Mouse (Mus musculus): ENCODE data around the gene Elobl. TPM values are rescaled to one million over a fixed set of nuclear protein-coding genes. Genes with fewer than 3 reads are reported as not detected.

Gene Elobl
- total RNA-seq, 2 experiments from 2014 or later = not detected

DNA sequence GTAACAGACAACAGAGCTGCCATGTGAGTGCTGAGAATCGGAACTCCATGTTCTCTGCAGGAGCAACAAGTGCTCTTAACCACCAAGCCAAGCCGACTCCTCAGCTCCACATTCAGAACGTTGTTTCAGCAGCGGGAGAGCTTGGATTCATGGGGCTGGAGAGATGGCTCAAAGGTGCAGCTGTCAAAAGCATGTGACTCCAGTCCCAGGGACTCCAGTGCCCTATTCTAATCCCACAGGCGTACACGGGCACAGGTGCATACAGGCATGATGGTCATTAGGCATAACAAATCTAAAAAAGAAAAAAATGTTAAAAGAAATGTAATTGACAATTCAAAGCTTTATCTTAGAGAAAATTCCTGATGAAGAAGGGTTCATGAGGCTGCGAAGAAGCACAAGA, 26.5 kb upstream of the Elobl start:
- no peak for ATAC-seq (replicated peaks; ENCODE audit: low FRiP score, low TSS enrichment, poor library complexity, severe bottlenecking)

DNA sequence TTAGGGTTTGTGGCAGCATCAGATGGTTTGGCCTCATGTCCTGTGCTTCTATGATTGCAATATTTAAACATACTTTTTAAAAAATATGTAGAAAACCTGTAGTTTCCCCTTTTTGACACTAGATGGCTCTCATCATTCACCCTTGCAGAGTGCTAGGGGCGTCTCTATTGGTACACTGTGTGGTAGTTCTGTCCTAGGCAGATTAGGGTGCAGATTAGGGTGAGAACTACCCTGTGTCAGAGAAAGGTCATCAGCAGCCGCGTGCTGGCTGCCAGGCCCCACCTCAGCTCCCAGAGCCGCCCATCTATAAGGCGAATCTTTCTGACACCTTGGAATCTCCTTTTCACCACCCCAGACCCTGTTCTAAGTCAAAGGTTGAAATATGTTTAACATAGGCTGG, 22.8 kb upstream of the Elobl start:
- ATAC-seq (replicated peaks; ENCODE audit: low FRiP score, low TSS enrichment, poor library complexity, severe bottlenecking) = peak; percentile 93

DNA sequence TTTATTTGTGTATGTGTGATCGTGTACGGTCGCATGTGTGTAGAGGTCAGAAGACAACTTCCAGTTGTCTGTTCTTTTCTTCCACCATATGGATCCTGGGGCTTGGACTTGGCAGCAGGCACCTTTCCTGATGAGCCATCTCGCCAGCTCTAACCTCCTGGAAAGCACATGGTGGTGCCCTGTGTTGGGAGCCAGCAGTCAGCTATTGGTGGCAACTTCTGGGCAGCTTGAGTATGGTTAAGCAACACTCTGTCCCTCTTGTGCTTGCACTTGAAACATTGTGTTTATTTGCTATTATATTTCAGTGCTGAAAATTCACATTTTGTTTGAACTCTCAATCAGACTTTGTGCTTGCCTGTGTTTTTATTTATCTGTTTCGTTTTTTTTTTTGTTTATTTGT, 22.2 kb upstream of the Elobl start:
- ATAC-seq (replicated peaks; ENCODE audit: low FRiP score, low TSS enrichment, poor library complexity, severe bottlenecking) = no peak

DNA sequence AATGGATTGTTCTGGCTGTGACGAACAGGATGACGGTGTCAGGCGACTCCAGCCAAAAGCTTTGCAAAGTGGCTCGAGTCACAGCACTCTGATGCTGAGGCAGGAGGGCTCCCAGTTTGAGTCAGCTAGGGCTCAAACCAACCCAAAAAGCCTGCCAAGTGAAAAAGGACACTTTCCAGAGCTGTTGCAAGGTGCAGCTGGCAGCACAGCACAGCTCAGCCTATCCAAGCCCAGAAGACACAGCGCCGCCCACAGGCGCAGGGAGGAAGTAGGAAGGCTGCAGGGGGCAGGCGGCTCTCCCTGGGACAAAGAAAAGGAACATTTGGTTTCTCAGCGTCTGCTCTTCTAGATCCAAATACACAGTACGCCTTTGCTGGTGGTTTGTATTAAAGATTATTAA, 19.9 kb upstream of the Elobl start:
- ATAC-seq (replicated peaks; ENCODE audit: low FRiP score, low TSS enrichment, poor library complexity, severe bottlenecking) = no peak

DNA sequence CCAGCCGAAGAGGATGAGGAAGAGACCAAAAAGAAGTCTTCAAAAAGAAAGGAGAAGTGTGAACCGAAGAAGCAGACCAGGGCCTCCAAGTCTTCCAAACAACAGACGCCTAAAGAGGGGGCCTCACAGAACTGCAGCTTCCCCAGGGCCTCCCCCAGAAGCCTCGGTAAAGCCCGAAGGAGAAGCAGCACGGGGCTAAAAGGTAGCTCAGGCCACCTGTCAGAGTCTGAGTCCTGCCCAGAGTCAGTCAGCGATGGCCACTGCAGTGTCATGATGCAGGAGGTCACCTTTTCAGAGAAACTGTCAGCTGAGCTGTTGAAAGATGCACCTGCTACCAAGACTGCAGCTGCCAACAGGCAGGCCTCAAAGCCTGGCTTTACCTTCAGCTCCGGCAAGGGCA, 14.6 kb upstream of the Elobl start:
- ATAC-seq (replicated peaks; ENCODE audit: low FRiP score, low TSS enrichment, poor library complexity, severe bottlenecking) = no peak

DNA sequence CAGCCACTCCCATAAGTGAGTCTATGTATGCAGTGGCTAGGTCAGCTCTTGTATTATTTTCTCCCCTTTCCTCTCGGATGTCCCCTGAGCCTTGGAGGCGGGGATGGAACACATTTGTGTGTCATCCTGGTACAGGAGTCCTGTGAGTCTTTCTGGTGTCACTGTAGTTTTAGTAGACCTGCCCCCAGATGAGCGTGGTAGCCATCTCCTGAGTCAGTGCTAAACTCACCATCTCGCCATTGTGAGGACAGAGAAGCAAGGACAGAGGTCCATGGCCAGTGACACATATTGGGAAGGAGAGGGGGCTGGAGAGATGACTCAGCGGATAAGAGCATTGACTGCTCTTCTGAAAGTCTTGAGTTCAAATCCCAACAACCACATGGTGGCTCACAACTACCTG, 10.5 kb upstream of the Elobl start:
- no peak for ATAC-seq (replicated peaks; ENCODE audit: low FRiP score, low TSS enrichment, poor library complexity, severe bottlenecking)

DNA sequence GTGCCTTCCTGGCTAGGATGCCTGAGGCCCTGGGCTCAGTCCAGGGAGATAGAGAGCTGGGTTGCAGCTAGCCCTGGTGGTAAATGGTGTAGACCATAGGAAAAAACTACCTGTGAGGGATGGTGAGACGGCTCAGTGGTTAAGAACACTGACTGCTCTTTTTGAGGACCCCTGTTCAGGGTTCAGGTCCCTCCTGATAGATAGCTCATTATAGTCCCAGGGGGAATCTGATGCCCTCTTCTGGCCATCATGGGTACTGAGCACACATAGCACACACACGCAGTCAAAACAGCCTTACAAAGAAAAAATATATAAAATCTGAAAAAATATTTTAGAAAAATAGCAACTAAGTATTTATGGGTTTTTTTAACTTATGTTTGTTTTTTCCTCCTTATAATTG, 9.6 kb upstream of the Elobl start:
- 0 out of 2 replicates have a peak, but pooled peaks have one; percentile 23 for ATAC-seq (replicated peaks; ENCODE audit: low FRiP score, low TSS enrichment, poor library complexity, severe bottlenecking)

DNA sequence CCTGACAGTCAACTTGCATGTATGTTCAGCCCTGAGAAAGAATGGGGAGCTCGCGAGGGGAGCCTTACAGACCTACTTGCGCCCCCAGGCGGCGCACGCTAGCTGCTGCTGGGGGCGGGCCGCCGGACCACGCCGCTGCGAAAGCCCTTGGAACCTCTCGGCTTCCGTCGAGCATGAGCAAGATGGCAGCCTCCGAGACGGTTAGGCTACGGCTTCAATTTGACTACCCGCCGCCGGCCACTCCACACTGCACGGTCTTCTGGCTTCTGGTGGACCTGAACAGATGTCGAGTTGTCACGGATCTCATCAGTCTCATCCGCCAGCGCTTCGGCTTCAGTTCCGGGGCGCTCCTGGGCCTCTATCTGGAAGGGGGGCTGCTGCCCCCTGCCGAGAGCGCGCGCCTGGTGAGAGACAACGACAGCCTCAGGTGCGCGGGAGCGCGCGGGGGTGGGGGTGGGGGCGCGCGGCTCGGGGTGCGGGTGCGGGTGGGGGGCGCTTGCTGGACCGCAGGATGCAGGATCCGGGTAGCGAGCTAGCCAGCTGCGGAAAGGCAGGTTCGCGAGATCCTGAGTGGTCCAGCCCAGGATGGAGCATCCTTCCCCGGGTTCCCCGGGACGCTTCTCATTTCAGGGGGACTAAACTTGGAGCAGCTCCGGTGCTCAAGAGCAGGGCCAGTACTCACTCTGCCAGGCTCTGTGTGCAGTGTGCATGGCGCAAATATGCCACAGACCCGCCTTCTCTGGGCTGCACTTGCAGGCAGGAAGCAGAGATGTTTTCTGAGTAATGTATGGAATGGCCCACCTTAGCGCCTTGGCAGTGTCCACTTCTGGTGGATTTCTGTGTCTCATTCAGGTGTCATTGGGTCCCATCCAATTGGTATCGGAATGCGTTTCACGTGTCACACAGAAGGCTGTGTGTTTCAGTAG, 7.3 kb upstream of the Elobl start:
- ATAC-seq (replicated peaks; ENCODE audit: low FRiP score, low TSS enrichment, poor library complexity, severe bottlenecking) = peak; percentile 88

DNA sequence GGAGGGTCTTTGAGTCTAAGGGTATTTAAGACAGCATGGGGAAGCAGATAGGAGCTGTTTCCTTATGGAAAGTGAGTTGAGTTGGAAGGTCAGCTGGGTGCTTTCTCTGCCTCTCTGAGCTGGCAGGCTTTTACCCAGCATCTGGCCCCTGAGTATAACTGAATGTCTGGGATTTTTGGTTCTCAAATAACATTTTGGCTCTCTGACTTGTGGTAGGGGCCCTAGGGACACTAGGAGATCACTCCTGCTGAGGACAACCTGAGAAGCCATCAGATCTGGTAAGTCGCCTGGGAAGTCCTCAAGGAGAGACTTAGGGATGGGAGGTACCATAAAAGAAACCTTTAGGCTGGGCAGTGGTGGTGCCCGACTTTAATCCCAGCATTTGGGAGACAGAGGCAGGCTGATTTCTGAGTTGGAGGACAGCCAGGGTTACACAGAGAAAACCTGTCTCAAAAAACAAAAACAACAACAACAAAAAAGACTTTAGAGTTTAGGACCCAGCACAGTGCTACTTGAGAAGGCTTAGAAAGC, 3.5 kb upstream of the Elobl start, which contains the start of gene Coil:
Gene Coil (plus strand): TSS at position 51 of the 531 bp plus-strand sequence.
- no peak for ATAC-seq (replicated peaks; ENCODE audit: low FRiP score, low TSS enrichment, poor library complexity, severe bottlenecking)

DNA sequence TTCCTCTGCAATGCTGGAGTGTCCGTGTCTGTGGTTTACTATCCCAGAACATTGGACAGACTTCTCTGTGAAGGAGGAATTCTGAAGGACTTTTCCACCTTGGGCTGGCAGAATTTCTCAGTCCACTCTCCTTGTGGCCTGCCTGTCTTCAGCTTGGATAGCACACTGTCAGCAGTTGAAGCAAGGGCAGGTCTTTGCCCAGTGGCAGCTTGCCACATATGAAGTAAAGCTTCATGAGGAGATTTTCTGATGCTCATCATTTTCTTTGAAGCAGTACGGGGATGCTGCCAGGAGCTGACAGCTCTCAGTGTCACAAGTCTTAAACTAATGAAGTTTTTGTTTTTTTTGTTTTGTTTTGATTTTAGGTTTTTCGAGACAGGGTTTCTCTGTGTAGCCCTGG, 7.9 kb downstream of the Elobl start:
- no peak for ATAC-seq (replicated peaks; ENCODE audit: low FRiP score, low TSS enrichment, poor library complexity, severe bottlenecking)

DNA sequence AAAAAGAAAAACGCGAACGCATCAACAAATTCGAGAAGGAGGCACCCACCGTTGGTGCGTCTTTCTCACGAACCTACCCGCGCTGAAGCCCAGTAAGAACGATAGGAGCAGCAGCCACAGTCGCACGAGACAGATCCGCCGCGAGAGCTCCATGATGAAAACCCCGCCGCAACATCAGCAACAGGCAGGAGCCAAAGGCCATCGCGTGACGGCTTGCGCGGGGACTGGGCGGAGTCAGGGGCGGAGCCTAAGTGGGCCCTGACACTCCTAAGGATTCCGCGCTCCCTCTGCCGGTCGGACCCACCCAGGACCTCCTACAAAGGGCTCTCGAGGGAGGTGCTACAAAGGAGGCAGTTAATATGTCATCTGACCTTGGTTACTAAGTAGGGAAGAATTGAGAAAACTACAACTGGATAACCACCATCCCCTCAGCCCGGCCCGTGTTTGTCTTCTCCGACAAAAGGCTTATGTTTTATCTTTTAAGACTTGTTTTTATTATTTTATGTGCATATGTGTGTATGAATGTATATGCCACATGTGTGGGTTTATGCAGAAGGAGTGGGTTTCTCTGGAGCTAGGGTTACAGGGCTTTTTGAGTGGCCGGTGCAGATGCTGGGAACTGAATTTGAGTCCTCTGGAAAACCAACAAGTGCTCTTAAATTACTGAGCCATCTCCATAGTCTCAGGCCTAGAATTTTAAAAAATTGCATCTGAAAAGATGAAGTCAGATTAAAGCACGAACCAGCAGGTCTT, 11.3 kb downstream of the Elobl start, which contains the start of gene Scpep1:
Gene Scpep1 (minus strand): TSS at position 249 of the 753 bp plus-strand sequence.
- ATAC-seq (replicated peaks; ENCODE audit: low FRiP score, low TSS enrichment, poor library complexity, severe bottlenecking) = peak; percentile 100

DNA sequence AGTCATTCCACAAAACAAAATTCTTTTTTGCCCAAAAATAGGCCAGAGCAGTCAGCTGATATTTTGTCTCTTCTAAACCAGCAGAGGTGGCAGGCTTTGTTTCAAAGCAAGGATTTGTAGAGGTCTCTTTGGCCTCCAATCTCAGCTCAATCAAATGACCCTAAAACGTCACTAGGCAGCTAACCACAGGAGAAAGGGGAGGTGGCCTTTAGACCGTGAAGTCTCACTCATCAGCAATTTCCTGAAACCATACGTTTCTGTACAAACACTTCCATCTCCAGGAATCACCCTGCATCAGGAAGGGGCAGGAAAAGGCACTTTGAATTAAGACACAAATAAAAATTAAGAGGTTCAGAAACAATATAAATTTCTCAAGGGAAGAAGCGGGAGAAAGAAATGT, 11.9 kb downstream of the Elobl start:
- no peak for ATAC-seq (replicated peaks; ENCODE audit: low FRiP score, low TSS enrichment, poor library complexity, severe bottlenecking)

DNA sequence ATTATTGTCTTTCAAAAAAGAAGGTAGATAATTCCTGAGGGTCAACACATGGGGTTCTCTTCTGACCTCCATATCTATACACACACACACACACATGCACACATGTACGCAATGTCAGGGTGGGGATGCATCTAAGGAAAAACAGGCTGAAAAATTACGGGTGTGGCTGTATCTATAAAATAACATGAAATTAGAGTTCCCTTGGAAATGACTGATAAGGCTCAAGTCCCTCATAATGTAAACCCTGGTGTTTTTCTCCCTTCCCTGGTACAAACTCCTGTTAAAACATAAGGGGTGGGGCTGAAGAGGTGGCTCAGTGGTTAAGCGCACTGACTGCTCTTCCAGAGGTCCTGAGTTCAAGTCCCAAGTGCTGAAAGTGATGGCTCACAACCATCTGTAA, 13.1 kb downstream of the Elobl start:
- ATAC-seq (replicated peaks; ENCODE audit: low FRiP score, low TSS enrichment, poor library complexity, severe bottlenecking) = peak; percentile 34

DNA sequence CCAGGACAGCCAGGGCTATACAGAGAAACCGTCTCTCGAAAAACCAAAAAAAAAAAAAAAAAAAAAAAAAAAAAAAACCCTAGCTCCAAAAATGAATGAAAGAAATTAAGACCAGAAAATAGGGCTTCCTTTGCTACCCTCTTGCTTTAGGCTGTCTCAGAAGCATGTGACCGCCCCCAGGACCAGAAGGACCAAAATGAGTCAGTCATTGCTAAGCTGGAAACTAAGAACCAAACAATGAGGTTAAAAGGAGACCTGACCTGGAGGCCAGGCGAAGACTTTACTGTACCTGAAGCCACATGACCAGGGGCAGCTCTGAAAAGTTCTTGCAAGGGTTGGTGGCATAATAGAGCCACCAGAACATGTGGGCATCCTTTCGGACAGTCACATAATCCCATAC, 14.6 kb downstream of the Elobl start:
- ATAC-seq (replicated peaks; ENCODE audit: low FRiP score, low TSS enrichment, poor library complexity, severe bottlenecking) = no peak

DNA sequence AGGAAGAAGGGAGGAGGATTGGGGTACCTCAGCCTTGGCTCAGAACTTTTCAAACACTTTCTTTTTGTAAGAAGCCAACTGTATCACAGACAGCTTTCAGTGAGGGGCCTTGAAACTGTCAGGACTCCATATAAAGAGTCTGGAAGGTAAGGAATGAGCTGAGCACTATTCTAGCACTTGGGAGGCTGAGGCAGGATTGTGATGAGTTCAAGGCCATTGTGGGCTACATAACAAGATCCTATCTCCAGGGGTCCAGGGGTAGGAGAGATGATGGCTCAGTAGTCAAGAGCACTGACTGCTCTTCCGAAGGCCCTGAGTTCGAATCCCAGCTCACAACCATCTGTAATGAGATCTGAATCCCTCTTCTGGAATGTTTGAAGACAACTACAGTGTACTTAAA, 15.2 kb downstream of the Elobl start:
- no peak for ATAC-seq (replicated peaks; ENCODE audit: low FRiP score, low TSS enrichment, poor library complexity, severe bottlenecking)

DNA sequence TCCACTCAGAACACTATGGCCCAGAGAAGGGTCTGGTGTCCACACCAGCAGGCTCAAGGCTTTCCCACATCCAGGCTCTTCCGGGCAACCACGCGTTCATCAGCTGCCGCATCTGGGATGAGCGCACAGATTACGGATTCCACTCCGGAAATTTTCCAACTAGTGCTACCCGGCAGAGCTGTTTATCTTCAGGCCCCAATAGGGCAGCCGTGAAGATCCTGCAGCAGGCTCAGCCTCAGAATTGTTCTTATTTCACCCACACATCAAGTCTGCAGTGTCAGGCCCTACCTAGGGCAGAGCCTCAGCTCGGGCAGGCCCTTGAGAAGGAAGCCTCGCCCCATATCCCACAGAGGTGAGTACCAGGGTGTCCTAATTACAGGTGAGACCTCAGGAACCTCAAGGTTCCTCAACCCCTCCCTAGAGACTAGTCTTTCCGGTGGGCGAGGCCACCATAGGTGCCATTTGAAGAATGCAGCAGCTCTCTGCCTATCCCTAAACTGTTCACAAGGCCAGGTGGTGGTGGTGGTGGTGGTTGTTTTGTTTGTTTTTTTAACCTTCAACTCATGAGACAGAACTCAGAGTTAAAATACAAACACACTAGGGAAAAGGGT, 16.0 kb downstream of the Elobl start:
- ATAC-seq (replicated peaks; ENCODE audit: low FRiP score, low TSS enrichment, poor library complexity, severe bottlenecking) = no peak

DNA sequence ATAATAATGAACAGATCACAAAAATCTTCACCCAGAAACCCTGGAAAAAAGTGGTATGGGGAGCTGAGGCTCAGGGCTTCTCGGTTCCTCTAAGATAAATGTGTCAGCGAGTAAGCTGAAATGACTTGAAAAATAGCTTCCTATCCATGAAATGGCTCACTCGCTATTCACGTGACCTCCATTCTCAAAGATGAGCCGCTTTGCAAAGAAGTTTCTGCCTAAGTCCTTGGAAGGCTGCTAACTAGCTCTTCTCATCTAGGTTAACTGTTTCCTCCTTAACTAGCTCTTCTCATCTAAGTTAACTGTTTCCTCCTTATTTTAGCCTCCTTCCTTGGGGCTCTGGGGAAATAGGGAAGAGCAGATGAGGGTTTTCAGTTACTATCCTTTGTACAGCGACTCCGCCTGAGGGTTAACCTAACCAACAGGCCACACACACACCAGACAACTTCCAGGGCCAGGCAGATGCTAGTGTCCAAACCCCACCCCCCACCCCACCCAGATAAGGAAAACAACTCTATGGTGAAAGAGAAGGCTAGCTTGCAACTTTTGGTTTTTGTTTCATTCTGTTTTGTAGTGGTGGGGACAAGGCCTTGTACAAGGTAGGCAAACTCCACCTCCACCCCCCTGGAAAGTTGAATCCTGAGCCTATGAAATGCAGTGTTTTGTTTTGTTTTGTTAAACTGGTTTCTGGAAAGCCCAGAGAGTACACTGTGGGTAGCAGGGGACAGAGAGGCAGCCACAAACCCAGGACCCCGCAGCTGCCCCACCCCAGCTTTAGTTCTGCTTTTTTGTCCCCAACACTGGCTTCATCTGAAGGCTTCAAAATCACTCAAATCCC, 16.7 kb downstream of the Elobl start:
- ATAC-seq (replicated peaks; ENCODE audit: low FRiP score, low TSS enrichment, poor library complexity, severe bottlenecking) = no peak

DNA sequence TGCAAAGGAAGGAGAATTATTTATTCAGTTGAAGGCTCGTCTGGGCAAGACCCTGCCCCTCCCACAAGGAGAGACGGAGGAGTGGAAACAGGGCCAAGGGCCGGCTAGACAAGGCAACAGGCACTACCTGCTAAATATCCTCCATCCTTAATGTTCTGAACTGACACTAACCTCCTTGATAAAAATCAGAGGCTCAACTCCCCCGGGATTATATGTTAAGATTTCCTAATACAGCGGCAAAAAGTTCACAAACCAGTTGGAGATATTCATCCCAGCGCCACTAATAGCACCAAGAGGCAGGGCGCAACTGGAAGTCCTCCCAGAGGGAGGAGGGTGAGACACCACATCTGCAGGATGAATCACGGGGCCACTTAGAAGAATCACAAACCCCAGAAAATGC, 17.8 kb downstream of the Elobl start:
- no peak for ATAC-seq (replicated peaks; ENCODE audit: low FRiP score, low TSS enrichment, poor library complexity, severe bottlenecking)

DNA sequence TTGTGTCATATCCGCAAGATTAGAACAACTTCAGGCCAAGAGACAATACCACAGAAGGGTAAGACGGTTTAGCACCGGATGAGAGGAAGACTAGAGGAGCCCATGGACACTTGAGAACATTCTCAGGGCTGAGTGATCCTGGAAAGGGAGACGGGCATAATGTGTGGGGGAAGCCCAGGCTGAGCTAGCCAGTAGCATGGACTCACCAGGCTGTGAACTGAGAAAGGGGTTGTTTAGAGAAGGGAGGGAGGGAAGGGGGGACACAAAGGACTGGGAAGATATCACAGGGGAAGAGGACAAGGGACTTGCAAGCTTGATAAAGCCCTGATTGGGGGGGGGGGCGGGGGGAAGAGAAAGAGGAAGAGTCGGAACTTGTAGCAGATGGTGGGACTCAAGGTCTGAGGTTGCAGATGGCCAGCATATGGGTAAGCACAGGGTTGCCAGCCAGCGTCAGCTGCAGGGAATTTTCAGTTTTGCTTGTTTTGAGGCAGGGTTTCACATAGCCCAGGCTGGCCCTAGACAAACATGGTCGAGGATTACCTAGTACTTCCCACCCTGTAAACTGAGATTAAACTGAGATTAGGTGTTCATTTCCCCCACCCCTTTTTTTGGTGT, 20.7 kb downstream of the Elobl start:
- no peak for ATAC-seq (replicated peaks; ENCODE audit: low FRiP score, low TSS enrichment, poor library complexity, severe bottlenecking)

All from megakaryocyte-erythroid progenitor cell, adult 5-6 weeks (primary cell).